Mouse (Mus musculus): ENCODE measurements around the gene Cdh23. TPM values are rescaled to one million over a fixed set of nuclear protein-coding genes. Genes with fewer than 3 reads are reported as not detected.
A peak's percentile ranks its signal among the peaks of the same experiment; 100 is the strongest.

The Cdh23 gene
- polyA plus RNA-seq, 1 experiment from 2014 or later: 0.19 TPM

DNA sequence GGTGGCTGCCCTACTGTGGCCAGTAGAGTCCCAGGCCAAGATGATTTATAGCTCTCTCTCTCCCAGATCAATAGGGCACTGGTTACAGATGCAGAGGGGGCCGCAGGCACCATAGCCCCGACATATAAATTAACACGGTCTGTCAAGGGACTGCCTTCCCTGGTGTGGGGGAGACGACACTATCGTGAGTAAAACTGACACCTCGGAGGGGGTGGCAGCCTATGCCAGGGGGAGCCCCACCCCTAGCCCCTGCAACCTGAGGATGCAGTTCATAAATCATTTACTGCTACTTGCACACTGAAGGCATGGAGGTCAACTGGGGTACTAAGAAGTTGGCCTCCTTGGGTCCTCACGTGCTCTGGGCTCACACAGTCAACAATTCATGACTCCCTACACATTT is 106.0 kb downstream of the Cdh23 start:
- 59% methylated on average over 7 of the region's 7 CpGs for WGBS (ENCODE audit: insufficient replicate concordance)

DNA sequence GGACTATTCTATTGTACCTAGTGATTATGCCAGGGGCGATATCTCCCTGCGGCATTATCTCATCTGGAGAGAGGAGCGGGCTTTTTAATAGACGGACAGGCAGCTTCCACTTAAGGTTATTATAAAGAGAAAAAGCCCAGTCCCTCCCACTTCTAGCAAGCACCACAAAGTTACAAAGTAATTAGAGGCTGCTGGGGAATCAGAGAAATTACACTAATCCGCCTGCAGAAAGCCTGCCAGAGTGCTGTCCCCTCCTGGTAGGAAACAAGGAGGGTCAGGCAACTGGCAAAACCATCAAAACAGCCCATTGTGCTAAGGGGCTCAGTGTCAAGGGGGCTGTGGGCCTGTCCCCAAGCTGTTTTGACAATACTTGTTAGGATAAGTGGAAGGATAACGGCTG is 110.6 kb downstream of the Cdh23 start:
- Histone ChIP-seq H3K9me3 (replicated peaks) (no peaks in the 10 kb centered on the region), H3K4me3 (no peak overlapping the region), H3K9ac (no peak overlapping the region), H3K4me2 (no peak overlapping the region), H3K27me3 (replicated peaks) (no peaks in the 10 kb centered on the region), H3K36me3 (no peaks in the 10 kb centered on the region), H3K4me1 (no peaks in the 10 kb centered on the region), H3K27ac (no peak overlapping the region)
- WGBS (ENCODE audit: insufficient replicate concordance): 72% methylated on average over 6 of the region's 6 CpGs
- no peak for ATAC-seq

More for the DNA sequence above, 106.0 kb downstream of the Cdh23 start:
- no peak overlapping the region for H3K4me3 ChIP-seq
- H3K9me3 ChIP-seq (replicated peaks): no peaks in the 10 kb centered on the region
- no peak for ATAC-seq
- no peaks in the 10 kb centered on the region; the same call in 1 of the 2 replicates for H3K27me3 ChIP-seq (replicated peaks)
- no peak overlapping the region for H3K9ac ChIP-seq
- no peak overlapping the region for H3K27ac ChIP-seq
- H3K36me3 ChIP-seq: no peaks in the 10 kb centered on the region
- no peak overlapping the region for H3K4me2 ChIP-seq
- no peaks in the 10 kb centered on the region for H3K4me1 ChIP-seq

DNA sequence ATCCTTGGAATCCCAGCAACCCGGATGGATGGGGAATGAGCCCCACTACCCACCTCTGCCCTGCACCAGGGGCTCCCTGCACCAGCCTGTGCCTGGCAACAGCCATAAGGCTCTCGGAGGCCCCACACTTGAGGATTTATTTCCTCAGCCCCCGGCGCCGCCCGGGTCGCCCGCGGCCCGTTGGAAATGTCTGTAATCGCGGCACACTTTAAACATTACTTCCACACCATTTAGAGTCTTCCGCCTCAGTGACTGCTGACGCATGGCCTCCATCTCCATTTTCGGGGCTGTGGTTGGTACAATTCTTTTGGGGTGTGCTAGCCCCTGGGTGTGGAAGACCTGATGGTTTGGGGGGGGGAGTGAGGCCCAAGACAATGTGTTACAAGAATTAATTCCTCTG is 113.3 kb downstream of the Cdh23 start:
- no peak for ATAC-seq
- H3K27ac ChIP-seq: no peak overlapping the region
- 67% methylated on average over 15 of the region's 15 CpGs for WGBS (ENCODE audit: insufficient replicate concordance)
- H3K9me3 ChIP-seq (replicated peaks): no peaks in the 10 kb centered on the region
- peaks cover 4% of the 10 kb centered on the region; the same call in 1 of the 2 replicates for H3K4me1 ChIP-seq
- no peaks in the 10 kb centered on the region for H3K36me3 ChIP-seq
- H3K4me3 ChIP-seq: no peak overlapping the region
- H3K27me3 ChIP-seq (replicated peaks): no peaks in the 10 kb centered on the region
- H3K4me2 ChIP-seq: no peak overlapping the region
- no peak overlapping the region for H3K9ac ChIP-seq

DNA sequence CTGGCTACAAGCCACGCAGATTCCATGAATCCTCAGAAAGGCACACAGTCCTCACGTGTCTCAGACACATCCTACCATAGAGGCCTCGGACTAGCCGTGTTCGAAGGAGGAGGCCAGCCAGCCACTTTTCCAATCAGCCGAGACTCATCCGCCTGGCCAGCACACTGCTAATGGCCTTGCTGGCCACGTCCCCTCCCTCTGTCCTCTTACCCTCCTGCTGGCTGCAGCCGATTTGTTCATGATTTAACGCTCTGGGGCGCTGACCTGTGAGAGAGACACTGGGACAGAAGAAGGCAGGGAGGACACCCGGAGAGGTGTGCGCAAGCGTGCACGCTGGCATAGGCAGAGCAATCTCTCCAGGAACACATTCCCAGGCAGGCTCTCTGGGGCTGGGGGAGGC is 115.6 kb downstream of the Cdh23 start:
- H3K9ac ChIP-seq: no peak overlapping the region
- no peak overlapping the region for H3K4me2 ChIP-seq
- H3K4me3 ChIP-seq: no peak overlapping the region
- peaks cover 12% of the 10 kb centered on the region for H3K4me1 ChIP-seq
- H3K9me3 ChIP-seq (replicated peaks): no peaks in the 10 kb centered on the region
- ATAC-seq: no peak
- 81% methylated on average over 15 of the region's 15 CpGs for WGBS (ENCODE audit: insufficient replicate concordance)
- H3K27ac ChIP-seq: no peak overlapping the region
- H3K27me3 ChIP-seq (replicated peaks): no peaks in the 10 kb centered on the region
- no peaks in the 10 kb centered on the region for H3K36me3 ChIP-seq

DNA sequence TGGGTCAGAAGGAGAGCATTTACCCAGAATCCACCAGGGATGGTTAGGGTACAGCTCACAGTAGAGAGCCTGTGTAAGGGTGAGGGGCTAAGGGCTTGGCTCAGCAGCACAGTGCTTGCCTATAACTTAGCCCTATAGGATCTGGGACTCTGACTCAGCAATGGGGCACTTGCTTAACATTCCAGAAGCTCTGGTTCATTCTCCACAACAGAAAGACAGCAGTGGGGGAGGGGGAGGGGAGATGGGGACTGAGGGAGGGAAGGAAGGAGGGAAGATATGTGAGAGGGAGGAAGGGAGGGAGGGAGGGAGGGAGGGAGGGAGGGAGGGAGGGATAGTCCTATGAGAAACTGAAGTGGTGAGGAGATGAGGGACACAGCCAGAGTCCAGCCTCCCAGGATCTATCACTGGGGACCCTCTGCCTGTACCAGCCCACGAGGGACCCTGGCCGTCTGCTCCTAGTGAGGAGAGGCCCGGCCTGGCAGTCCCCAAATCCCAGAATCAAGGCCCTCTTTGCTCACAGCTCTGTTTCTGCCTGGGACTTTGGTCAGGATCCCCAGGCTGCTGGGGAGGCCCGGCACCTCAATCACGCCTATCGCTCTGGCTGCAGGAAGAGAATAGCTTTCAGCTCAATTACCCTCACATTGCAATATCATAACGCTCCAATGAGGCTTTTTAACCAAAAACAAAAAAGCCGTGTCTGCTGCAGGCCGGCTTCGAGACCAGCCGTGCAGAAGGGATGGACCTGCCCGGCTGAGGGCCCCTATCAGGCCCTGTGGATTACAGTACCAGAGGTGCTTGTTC is 117.4 kb downstream of the Cdh23 start:
- H3K4me1 ChIP-seq: peaks cover 12% of the 10 kb centered on the region
- no peak for ATAC-seq
- no peak overlapping the region for H3K9ac ChIP-seq
- H3K27me3 ChIP-seq (replicated peaks): no peaks in the 10 kb centered on the region
- no peak overlapping the region for H3K4me3 ChIP-seq
- H3K27ac ChIP-seq: no peak overlapping the region
- WGBS (ENCODE audit: insufficient replicate concordance): 74% methylated on average over 12 of the region's 12 CpGs
- H3K4me2 ChIP-seq: no peak overlapping the region
- no peaks in the 10 kb centered on the region for H3K36me3 ChIP-seq
- no peaks in the 10 kb centered on the region for H3K9me3 ChIP-seq (replicated peaks)

DNA sequence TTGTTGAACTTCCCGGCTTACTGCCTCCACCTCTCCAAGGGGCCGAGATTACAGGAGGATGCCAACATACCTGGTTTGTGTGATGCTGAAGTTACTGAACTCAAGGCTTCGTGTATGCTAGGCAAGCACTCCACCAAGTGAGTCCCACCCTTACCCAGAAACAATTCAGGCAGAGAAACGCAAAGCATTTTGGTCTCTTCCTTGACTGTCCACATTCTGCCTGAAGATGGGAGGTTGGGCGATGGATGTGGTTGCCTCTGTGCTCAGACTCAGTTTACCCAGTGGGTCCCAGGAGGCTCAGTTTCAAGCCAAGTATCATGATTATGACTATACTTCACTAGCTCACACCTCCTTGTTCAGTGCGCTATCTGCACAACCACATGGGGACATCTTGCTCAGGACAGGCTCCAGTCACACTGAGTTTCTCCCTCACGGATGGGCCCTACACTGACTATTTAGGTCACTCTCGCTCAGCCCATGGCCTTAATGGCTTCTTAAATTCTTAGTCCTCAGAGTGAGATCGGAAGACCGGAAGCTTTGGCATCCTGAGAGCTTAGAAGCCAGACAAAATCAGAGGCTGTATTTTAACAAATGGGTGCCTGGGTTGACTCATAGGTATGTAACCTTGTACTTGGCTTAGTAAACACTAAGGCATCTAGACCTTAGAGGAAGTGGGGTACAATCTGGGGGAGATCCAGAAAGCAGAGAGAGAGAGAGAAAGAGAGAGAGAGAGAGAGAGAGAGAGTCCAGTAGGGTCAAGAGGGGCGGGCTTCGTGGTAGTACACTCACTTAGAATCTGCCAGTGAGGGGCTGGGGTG is 118.2 kb downstream of the Cdh23 start:
- no peak for ATAC-seq
- Histone ChIP-seq H3K9ac (no peak overlapping the region), H3K4me3 (no peak overlapping the region), H3K27ac (no peak overlapping the region), H3K36me3 (no peaks in the 10 kb centered on the region), H3K4me1 (peaks cover 12% of the 10 kb centered on the region), H3K27me3 (replicated peaks) (no peaks in the 10 kb centered on the region), H3K4me2 (no peak overlapping the region), H3K9me3 (replicated peaks) (no peaks in the 10 kb centered on the region)
- 66% methylated on average over 12 of the region's 12 CpGs for WGBS (ENCODE audit: insufficient replicate concordance)

DNA sequence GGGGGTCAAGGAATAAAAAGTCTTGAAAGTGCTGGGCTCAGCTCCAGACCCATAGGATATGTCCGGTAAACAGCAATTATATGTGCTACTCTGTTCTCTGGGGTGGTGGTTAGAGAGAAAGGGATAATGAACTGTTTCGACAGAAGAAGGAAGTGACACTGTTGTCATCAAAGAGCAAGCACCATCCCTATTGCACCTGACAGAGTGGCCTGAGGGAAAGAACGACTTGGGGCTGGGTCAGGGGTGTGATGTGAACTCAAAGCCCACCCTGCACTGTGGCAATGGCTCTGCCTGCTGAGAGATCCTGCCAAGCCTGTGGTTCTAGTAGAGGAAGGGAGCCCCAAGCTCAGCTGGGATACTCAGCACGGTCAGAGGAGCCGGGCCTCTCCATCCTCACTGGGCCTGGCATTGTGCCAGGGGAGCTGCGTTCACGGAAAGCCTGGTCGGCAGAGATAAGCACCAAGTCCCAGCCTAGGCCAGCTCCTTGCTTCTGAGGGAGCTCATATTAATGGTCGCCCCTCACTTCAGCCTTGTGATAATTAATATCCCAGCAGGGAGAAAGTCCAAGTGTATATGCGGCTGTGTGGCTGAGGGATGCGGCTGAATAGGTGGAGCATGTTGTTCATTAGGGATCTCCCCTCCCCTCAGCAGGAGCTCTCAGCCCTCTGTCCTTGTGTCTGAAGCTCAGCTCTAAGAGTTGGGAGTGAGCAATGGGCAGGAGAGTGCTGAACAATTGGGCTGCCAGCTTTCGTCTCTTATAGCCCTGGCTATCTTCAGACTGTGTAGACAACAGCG is 119.0 kb downstream of the Cdh23 start:
- Histone ChIP-seq H3K4me1 (peaks cover 12% of the 10 kb centered on the region), H3K27me3 (replicated peaks) (no peaks in the 10 kb centered on the region), H3K36me3 (no peaks in the 10 kb centered on the region), H3K27ac (no peak overlapping the region), H3K9me3 (replicated peaks) (no peaks in the 10 kb centered on the region), H3K9ac (no peak overlapping the region), H3K4me3 (no peak overlapping the region), H3K4me2 (no peak overlapping the region)
- peak; percentile 76 for ATAC-seq
- 44% methylated on average over 13 of the region's 13 CpGs for WGBS (ENCODE audit: insufficient replicate concordance)

DNA sequence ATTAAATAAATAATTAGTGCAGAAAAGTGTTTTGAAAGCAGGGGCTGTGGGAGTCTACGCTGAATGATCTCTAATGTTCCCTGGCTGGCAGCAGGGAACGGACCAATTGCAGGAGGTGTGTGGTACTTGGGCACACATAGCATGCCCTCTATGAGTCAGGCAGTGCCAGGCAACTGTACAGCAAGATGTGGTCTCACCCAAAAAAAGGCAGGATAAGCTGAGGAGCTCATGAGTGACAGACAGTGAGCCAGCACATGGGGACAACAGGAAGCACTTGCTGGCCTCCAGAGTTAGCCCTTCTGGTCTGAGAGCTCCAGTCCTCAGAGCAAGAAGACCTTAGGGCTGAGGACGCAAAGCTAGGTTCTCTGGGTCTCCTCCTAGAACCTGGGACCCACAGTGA is 121.4 kb downstream of the Cdh23 start:
- Histone ChIP-seq H3K4me1 (peaks cover 12% of the 10 kb centered on the region), H3K27me3 (replicated peaks) (no peaks in the 10 kb centered on the region), H3K4me2 (no peak overlapping the region), H3K4me3 (no peak overlapping the region), H3K36me3 (no peaks in the 10 kb centered on the region), H3K27ac (no peak overlapping the region), H3K9ac (no peak overlapping the region), H3K9me3 (replicated peaks) (no peaks in the 10 kb centered on the region)
- no peak for ATAC-seq
- 67% methylated on average over 3 of the region's 3 CpGs for WGBS (ENCODE audit: insufficient replicate concordance)

DNA sequence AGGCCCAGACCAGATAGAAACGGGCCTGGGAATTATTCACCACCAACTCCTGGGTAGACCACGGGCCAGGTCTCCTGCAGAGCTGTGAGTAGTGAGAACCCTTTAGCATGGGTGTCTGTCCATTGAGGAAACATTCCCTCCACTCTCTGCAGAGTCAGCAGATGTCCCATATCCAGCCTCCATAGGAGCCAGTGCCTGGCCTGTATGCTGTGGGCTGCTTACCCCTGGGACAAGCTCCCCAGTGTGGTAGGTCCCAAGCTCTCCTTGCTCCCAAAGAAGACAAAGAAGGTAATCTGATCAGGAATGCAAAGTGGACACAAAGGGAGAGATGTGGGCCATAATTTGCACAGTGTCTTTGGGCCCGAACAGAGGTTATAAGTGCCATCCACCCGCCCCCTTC is 124.8 kb downstream of the Cdh23 start:
- ATAC-seq: no peak
- H3K4me1 ChIP-seq: peaks cover 15% of the 10 kb centered on the region
- no peak overlapping the region for H3K4me3 ChIP-seq
- no peaks in the 10 kb centered on the region for H3K36me3 ChIP-seq
- 0 out of 2 replicates have a peak, but pooled peaks cover 2% of the 10 kb centered on the region for H3K27me3 ChIP-seq (replicated peaks)
- no peak overlapping the region for H3K4me2 ChIP-seq
- H3K9me3 ChIP-seq (replicated peaks): no peaks in the 10 kb centered on the region
- 63% methylated on average over 4 of the region's 4 CpGs for WGBS (ENCODE audit: insufficient replicate concordance)
- H3K27ac ChIP-seq: no peak overlapping the region
- no peak overlapping the region for H3K9ac ChIP-seq

DNA sequence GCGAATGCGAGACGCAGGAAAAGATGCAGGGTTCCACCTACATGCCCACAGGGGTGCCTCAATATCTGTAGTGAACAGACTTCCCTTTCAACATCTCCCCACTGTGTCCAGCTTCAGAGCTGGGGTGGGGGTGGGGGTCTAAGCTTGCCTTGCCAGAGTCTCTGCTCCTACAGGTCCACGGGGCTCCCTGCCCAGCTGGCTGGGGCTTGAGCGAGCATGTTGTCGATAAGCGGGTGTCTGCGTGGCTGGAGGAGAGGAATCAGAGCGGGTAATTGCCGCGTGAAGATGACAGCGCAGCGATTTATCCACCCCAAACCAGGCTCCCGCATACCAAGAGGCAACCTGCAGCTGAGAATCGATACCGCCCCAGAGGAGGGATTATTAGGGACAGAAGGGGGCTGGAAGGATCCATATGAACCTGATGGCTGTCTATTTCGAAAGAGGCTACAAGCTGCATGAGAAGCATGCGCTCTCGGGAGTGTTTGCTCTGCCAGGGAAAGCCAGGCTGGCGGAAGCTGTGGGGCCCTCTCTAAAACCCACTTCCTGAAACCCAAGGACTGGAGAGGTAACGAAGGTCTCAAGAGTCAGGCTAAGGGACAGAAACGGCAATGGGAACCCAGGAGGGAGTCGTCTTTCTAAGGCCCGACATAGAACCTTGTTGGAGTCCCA is 129.8 kb downstream of the Cdh23 start:
- Histone ChIP-seq H3K9me3 (replicated peaks) (no peaks in the 10 kb centered on the region), H3K4me3 (no peak overlapping the region), H3K27me3 (replicated peaks) (0 out of 2 replicates have a peak, but pooled peaks cover 5% of the 10 kb centered on the region), H3K9ac (no peak overlapping the region), H3K4me1 (peaks cover 26% of the 10 kb centered on the region), H3K27ac (no peak overlapping the region), H3K36me3 (no peaks in the 10 kb centered on the region), H3K4me2 (peak overlapping the region; percentile 45)
- ATAC-seq: no peak
- WGBS (ENCODE audit: insufficient replicate concordance): 14% methylated on average over 24 of the region's 24 CpGs

DNA sequence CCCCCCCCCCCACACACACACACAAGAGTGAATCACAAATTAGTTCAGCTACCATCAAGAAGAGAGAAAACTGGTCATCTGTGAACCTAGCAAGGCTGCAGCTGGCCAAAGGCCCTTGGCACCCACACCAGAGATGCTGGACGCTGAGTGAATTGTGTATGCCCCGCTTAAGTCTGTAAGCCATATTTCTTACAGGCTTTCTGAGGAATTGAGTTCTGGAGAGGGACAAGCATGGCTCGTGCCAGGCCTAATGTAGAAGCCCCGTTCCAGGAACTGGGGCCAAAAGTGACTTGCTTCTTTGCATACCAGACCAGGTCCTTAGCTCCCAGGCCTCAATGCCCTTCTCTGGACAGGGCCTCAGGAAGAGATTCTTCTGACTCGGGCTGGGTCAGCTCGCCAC is 132.2 kb downstream of the Cdh23 start:
- Histone ChIP-seq H3K36me3 (no peaks in the 10 kb centered on the region), H3K9ac (no peak overlapping the region), H3K27me3 (replicated peaks) (0 out of 2 replicates have a peak, but pooled peaks cover 5% of the 10 kb centered on the region), H3K4me1 (peaks cover 26% of the 10 kb centered on the region), H3K27ac (no peak overlapping the region), H3K4me2 (no peak overlapping the region), H3K4me3 (no peak overlapping the region), H3K9me3 (replicated peaks) (no peaks in the 10 kb centered on the region)
- ATAC-seq: no peak
- WGBS (ENCODE audit: insufficient replicate concordance): 64% methylated on average over 6 of the region's 6 CpGs

Measured in liver, embryonic 12.5 days (tissue).